Mouse (Mus musculus) embryonic fibroblast, embryonic 13.5 days (primary cell): ENCODE data around the gene Zmiz1.

ENCODE experiments used
- CTCF ChIP-seq: IDR thresholded peaks from 2 replicates; pipeline ENCODE4 v1.5.1; 2011; ENCODE audit warnings: mild to moderate bottlenecking, control low read depth, low read length, moderate library complexity, borderline replicate concordance; ENCODE audit not compliant: insufficient read depth
- POLR2A ChIP-seq: IDR thresholded peaks from 2 replicates; pipeline ENCODE4 v1.6.1; 2011; ENCODE audit warnings: low read depth, mild to moderate bottlenecking, control low read depth, low read length, moderate library complexity

DNA sequence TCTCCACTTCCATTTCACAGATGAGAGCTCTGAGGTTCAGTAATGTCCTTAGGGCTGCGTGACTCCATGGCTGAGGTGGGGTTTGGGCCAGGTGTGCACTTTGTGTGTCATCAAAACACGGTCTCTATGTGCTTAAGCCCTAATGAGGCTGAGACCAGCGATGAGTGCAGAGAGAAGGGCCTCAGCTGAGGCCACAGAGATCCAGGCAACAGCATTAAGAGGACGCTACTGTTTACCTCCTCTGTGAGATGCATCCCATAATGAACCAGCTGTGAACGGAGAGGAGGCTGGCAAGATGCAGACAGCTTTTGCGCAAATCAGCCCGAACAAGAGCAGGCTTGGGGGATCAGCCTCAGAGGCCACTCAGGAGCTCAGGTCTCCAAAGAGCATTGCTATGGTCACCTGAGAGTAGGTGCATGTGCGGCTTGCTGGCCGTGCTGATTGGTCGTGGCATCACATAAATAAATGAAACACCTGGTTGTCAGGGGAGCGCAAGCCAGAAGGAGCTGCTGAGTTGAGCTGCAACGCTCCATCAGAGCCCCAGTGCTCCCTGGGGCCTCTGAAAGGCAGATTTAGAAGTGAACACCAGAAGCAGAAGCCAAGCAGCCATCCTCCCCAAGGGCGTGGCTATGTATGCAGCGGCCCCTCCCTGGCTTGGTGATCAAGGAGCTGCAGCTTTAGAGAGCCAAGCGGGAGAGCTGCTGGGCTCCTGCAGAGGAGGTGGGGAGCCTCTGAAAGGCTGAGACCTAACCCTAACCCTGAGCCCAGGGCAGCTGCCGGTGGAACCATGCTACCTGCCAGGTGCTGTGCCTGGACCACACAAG lies 115.3 kb downstream of the Zmiz1 start:
- TF ChIP-seq POLR2A, result no peak
- no peak for TF ChIP-seq CTCF
